Mouse (Mus musculus): ENCODE measurements around the gene Fabp3. TPM values are rescaled to one million over a fixed set of nuclear protein-coding genes. Genes with fewer than 3 reads are reported as not detected.

Fabp3 gene
- not detected for total RNA-seq (2023)

GRCm38 (mm10) chr4:130308231-130309081 lies at the start of gene Fabp3, which contains the start of gene Gm10570:
Gene Fabp3 (plus strand): TSS chr4:130308595.
Gene Gm10570 (minus strand): TSS chr4:130308674.

GRCm38 (mm10) chr4:130279105-130279504 lies 29.3 kb upstream of the Fabp3 start, which contains the start of gene Serinc2:
Gene Serinc2 (minus strand): TSS chr4:130279205.

GRCm38 (mm10) chr4:130359486-130360237 lies 51.3 kb downstream of the Fabp3 start, which contains the start of the genes Zcchc17 and Snrnp40:
Gene Zcchc17 (minus strand): TSS chr4:130359943.
Gene Snrnp40 (plus strand): TSS chr4:130360132.

Other genes with a start within 250 kb of the Fabp3 start
- gene Pef1, start 206.0 kb upstream of the Fabp3 start, total RNA-seq (2023) = 33.5 TPM
- gene Hcrtr1, start 169.2 kb upstream of the Fabp3 start, total RNA-seq (2023) = not detected
- gene Tinagl1, start 133.5 kb upstream of the Fabp3 start, total RNA-seq (2023) = not detected
- not detected for gene Gm853, start 86.2 kb upstream of the Fabp3 start, total RNA-seq (2023)
- not detected for gene Serinc2, start 29.4 kb upstream of the Fabp3 start, total RNA-seq (2023)
- not detected for gene Gm10570, start 79 bp downstream of the Fabp3 start, total RNA-seq (2023)
- gene Zcchc17, start 51.3 kb downstream of the Fabp3 start, total RNA-seq (2023) = 25.7 TPM
- 67.8 TPM for gene Snrnp40, start 51.5 kb downstream of the Fabp3 start, total RNA-seq (2023)